Mouse (Mus musculus): ENCODE measurements around the gene Cdc20b. TPM values are rescaled to one million over a fixed set of nuclear protein-coding genes. Genes with fewer than 3 reads are reported as not detected.

The Cdc20b gene
- polyA plus RNA-seq, 1 experiment from 2014 or later: 0.14 TPM

DNA sequence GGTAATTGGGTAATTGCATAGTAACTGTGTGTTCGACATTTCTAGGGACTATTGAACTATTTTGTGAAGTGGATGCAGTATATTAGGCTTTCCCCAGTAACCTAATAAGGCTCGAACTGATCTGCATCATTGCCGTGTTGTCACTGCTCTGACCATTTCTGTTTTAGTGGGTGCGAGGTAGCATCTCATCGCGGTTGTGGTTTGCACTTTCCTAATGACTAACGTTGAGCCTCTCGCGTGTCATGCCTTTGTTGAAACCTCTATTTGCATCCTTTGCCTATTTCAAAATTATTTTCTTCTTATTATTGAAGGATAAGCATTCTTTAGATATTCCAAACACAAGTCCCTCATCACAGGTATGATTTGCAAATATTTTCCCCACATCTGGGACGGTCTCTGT, 69.8 kb downstream of the Cdc20b start:
- H3K4me3 ChIP-seq: no peak overlapping the region
- no peaks in the 10 kb centered on the region for H3K27me3 ChIP-seq
- H3K4me1 ChIP-seq: no peaks in the 10 kb centered on the region
- WGBS: 81% methylated on average over 10 of the region's 10 CpGs
- no peak overlapping the region for H3K4me2 ChIP-seq
- H3K9me3 ChIP-seq: no peaks in the 10 kb centered on the region
- no peak for ATAC-seq (ENCODE audit: insufficient number of reproducible peaks, insufficient read depth, low FRiP score, low TSS enrichment, low read depth)
- no peak overlapping the region for H3K9ac ChIP-seq
- no peaks in the 10 kb centered on the region for H3K36me3 ChIP-seq
- no peak overlapping the region for H3K27ac ChIP-seq

DNA sequence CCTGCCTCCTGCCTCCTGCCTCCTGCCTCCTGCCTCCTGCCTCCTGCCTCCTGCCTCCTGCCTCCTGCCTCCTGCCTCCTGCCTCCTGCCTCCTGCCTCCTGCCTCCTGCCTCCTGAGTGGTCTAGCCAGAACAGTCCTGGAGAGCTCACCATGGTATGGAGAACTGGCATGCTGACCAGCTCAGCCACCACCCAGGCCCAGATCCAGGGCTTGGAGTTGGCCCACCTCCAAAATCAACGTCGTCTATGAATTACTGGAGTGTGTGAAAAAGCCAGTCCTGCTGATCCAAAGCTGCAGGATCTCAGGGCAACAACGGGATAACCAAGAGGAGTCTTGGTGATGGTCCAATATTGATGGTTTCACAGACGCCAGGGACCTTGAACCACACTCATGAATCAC, 84.1 kb downstream of the Cdc20b start:
- H3K27ac ChIP-seq: no peak overlapping the region
- no peak overlapping the region for H3K4me2 ChIP-seq
- 73% methylated on average over 4 of the region's 4 CpGs for WGBS
- H3K4me1 ChIP-seq: peaks cover 3% of the 10 kb centered on the region; the same call in 1 of the 2 replicates
- no peak overlapping the region for H3K4me3 ChIP-seq
- no peak for ATAC-seq (ENCODE audit: insufficient number of reproducible peaks, insufficient read depth, low FRiP score, low TSS enrichment, low read depth)
- no peaks in the 10 kb centered on the region for H3K27me3 ChIP-seq
- H3K9ac ChIP-seq: no peak overlapping the region
- H3K36me3 ChIP-seq: no peaks in the 10 kb centered on the region
- H3K9me3 ChIP-seq: no peaks in the 10 kb centered on the region

DNA sequence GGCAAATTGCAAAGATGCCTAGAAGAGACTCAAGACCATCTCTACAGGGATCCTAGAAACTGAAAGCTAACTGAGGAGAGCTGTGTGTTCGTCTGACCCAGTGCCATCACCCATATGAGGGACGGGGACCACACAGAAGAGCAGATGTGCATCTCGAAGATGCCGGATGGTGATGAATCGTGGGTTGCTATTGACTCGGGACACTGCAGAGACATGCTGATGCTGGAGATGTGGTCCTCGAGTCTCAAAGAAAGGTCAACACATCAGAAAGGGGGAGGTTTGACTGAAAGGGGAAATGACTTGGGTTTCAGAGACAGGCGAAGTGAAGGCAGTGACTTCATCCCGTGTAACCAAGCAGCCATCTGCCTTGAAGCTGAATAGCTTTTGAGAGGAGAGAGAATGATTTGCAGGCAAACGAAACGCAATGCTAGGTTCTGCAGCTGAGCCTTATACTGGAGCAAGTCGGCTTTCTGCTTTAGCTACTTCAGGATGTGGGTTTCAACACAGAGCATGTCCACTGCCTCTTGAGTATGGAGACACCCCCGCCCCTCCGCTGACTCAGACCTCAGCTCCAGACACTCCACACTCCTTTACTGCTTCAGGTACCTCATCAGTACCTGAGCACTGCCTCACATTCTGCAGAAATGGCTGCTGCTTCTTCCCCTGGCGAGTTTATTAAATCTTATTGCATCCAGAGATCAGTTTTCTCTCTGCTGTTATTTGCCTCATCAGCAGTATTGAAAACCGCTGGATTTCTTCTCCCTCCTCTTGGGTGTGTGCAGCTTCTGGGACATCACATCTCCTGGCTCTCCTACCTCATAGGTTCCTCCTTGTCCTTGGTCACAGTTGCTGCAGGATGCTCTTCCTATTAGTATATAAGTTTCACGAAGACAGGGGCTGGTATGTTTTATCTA, 85.7 kb downstream of the Cdc20b start:
- no peak for ATAC-seq (ENCODE audit: insufficient number of reproducible peaks, insufficient read depth, low FRiP score, low TSS enrichment, low read depth)
- 86% methylated on average over 17 of the region's 17 CpGs for WGBS
- Histone ChIP-seq H3K4me2 (no peak overlapping the region), H3K9ac (no peak overlapping the region), H3K4me1 (peaks cover 3% of the 10 kb centered on the region; the same call in 1 of the 2 replicates), H3K9me3 (no peaks in the 10 kb centered on the region), H3K4me3 (no peak overlapping the region), H3K27ac (no peak overlapping the region), H3K36me3 (no peaks in the 10 kb centered on the region), H3K27me3 (no peaks in the 10 kb centered on the region)

DNA sequence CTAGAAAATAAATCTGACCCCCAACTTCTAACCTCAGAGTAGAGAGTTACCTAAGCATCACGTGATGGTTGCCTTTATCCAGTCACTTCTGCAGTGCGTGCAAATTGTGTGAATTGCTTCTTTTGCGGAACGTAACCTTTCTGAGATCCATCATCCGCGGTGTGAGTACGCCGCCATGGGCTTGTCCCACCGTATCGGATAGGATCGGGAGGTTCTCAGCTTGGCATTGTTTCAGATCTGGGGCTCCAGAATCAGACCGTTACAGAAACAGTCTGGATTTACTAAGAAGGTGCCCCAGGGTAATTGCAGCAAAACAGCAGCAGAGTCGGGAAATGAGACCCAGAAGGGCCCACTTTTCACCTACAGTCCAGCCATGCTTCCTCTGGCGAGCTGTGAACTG, 86.4 kb downstream of the Cdc20b start:
- Histone ChIP-seq H3K4me1 (peaks cover 3% of the 10 kb centered on the region; the same call in 1 of the 2 replicates), H3K27ac (no peak overlapping the region), H3K4me2 (no peak overlapping the region), H3K9ac (no peak overlapping the region), H3K36me3 (no peaks in the 10 kb centered on the region), H3K4me3 (no peak overlapping the region), H3K27me3 (no peaks in the 10 kb centered on the region), H3K9me3 (no peaks in the 10 kb centered on the region)
- WGBS: 75% methylated on average over 14 of the region's 14 CpGs
- ATAC-seq (ENCODE audit: insufficient number of reproducible peaks, insufficient read depth, low FRiP score, low TSS enrichment, low read depth): no peak

GRCm38 (mm10) chr13:113129974-113130373, 95.1 kb downstream of the Cdc20b start:
- ATAC-seq (ENCODE audit: insufficient number of reproducible peaks, insufficient read depth, low FRiP score, low TSS enrichment, low read depth): no peak
- no peaks in the 10 kb centered on the region for H3K36me3 ChIP-seq
- no peaks in the 10 kb centered on the region for H3K9me3 ChIP-seq
- H3K4me2 ChIP-seq: no peak overlapping the region
- no peak overlapping the region for H3K9ac ChIP-seq
- no peaks in the 10 kb centered on the region for H3K4me1 ChIP-seq
- 88% methylated on average over 1 of the region's 1 CpGs for WGBS
- no peak overlapping the region for H3K4me3 ChIP-seq
- H3K27me3 ChIP-seq: no peaks in the 10 kb centered on the region
- no peak overlapping the region for H3K27ac ChIP-seq

DNA sequence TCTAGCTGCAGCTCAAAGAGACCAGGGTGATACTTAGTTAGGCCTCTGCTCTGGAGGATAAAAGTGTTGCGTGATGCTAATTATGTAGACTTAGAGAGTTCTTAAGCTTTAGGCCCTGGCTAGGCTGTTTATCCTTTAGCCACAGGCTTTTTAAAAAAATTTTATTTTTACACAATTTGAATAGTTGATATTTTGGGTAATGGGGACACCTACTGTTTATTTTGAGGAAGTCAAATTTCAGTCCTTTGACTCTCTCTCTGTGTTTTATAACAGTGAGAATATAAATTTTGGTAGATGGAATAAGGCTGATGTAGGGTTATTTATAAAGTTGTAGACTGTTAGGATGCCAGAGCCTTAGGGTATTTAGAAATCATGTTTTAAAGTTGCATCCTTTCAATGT, 104.7 kb downstream of the Cdc20b start:
- ATAC-seq (ENCODE audit: insufficient number of reproducible peaks, insufficient read depth, low FRiP score, low TSS enrichment, low read depth): no peak
- H3K36me3 ChIP-seq: no peaks in the 10 kb centered on the region
- no peaks in the 10 kb centered on the region for H3K4me1 ChIP-seq
- 69% methylated on average over 1 of the region's 1 CpGs for WGBS
- H3K4me2 ChIP-seq: no peak overlapping the region
- H3K27me3 ChIP-seq: no peaks in the 10 kb centered on the region
- no peak overlapping the region for H3K27ac ChIP-seq
- H3K9ac ChIP-seq: no peak overlapping the region
- H3K4me3 ChIP-seq: no peak overlapping the region
- H3K9me3 ChIP-seq: no peaks in the 10 kb centered on the region

MicroRNA genes within 50 kb of the gene (microRNA counts, 519-probe panel; counts per million panel counts)
- 2,689 counts per million, percentile 65 among the panel's probes with 10 or more counts for microRNA mmu-miR-449a
- microRNA mmu-miR-449b: 236 counts per million, percentile 44 among the panel's probes with 10 or more counts
- microRNA mmu-miR-449c: 236 counts per million, percentile 44 among the panel's probes with 10 or more counts

Small RNA genes within 50 kb of the gene (microRNA-seq; reads per million reads assigned to microRNA genes)
- gene Mir449a: 258 reads per million, percentile 65 among the genes with 10 or more reads in this experiment
- gene Mir449b: not detected
- not detected for gene Mir449c

Other genes starting within 250 kb of the Cdc20b start
- gene Plpp1, start 234.3 kb upstream of the Cdc20b start, polyA plus RNA-seq (2015; fragmentation: Nextera tagmentation; extraction: Ambion mirVana): 46.9 and 51.8 TPM in 2 replicates
- gene Mtrex, start 107.7 kb upstream of the Cdc20b start, polyA plus RNA-seq (2015; fragmentation: Nextera tagmentation; extraction: Ambion mirVana): 74.7 and 78.6 TPM in 2 replicates
- gene Dhx29, start 107.7 kb upstream of the Cdc20b start, polyA plus RNA-seq (2015; fragmentation: Nextera tagmentation; extraction: Ambion mirVana): 31.6 and 44.2 TPM in 2 replicates
- gene Ccno, start 47.3 kb upstream of the Cdc20b start, polyA plus RNA-seq (2015; fragmentation: Nextera tagmentation; extraction: Ambion mirVana): 0.63 and 1.1 TPM in 2 replicates
- gene Mcidas, start 41.3 kb upstream of the Cdc20b start, polyA plus RNA-seq (2015; fragmentation: Nextera tagmentation; extraction: Ambion mirVana): 0.21 and 0.34 TPM in 2 replicates
- 181 and 205 TPM in 2 replicates for gene Gpx8, start 11.3 kb downstream of the Cdc20b start, polyA plus RNA-seq (2015; fragmentation: Nextera tagmentation; extraction: Ambion mirVana)
- not detected in 2 replicates for gene Gzma, start 65.9 kb downstream of the Cdc20b start, polyA plus RNA-seq (2015; fragmentation: Nextera tagmentation; extraction: Ambion mirVana)
- gene Esm1, start 174.5 kb downstream of the Cdc20b start, polyA plus RNA-seq (2015; fragmentation: Nextera tagmentation; extraction: Ambion mirVana): 2.6 and 3.7 TPM in 2 replicates
- not detected in 2 replicates for gene Gzmk, start 190.8 kb downstream of the Cdc20b start, polyA plus RNA-seq (2015; fragmentation: Nextera tagmentation; extraction: Ambion mirVana)